In genomic region chr4:107990818-107991217, GRCm38 (mm10) we compare ENCODE assay signal across 22 mouse cellular contexts. TPM values are rescaled to one million over a fixed set of nuclear protein-coding genes. Genes with fewer than 3 reads are reported as not detected.
A peak's percentile ranks its signal among the peaks of the same experiment; 100 is the strongest.
DNase-seq lines count a peak whose midpoint lies in the region; ATAC-seq and TF ChIP-seq lines count a peak whose summit lies in the region.
"Had no signal": no experiment of that assay in that cellular context is flagged by ENCODE, and none has a peak within 500 bp of the region (broad histone marks: within the 10 kb centered on the region; RNA-seq: fewer than 3 reads in every experiment).

No protein-coding gene starts in this region.

- no peak overlapping the region for H3K4me2 ChIP-seq in hindbrain, postnatal 0 days (ENCODE audit: low read depth, low read length)
- no peak overlapping the region for H3K4me2 ChIP-seq in hindbrain, embryonic 12.5 days (replicated peaks)
- H3K4me2 ChIP-seq in lung, embryonic 16.5 days (ENCODE audit: low read depth, low read length) = no peak overlapping the region
- H3K4me2 ChIP-seq in forebrain, embryonic 14.5 days (ENCODE audit: low read length) = no peak overlapping the region
- H3K4me2 ChIP-seq: forebrain, embryonic 15.5 days; heart, embryonic 13.5 days had no signal

- peak; percentile 52; the same call in 1 of the 2 replicates for ATAC-seq in hindbrain, postnatal 0 days
- no peak for ATAC-seq in hindbrain, embryonic 12.5 days (ENCODE audit: low FRiP score)
- ATAC-seq in lung, embryonic 16.5 days (ENCODE audit: low read depth) = 0 out of 2 replicates have a peak, but pooled peaks have one; percentile 8
- ATAC-seq in erythroid progenitor cell, adult 5-6 weeks (replicated peaks; ENCODE audit: low FRiP score, poor library complexity, severe bottlenecking) = no peak
- no peak for ATAC-seq in forebrain, embryonic 14.5 days
- ATAC-seq: forebrain, embryonic 15.5 days; inflammation-experienced regulatory T-cells, adult 6 months had no signal

- DNase-seq in hindbrain, postnatal 0 days (ENCODE audit: low spot score) = peak; percentile 49
- DNase-seq in lung, postnatal 36 days = no peak
- peak; percentile 30 for DNase-seq in cerebellum, adult 8-10 months
- peak; percentile 88 for DNase-seq in retina, postnatal 1 day
- DNase-seq in forebrain, embryonic 14.5 days (ENCODE audit: low spot score) = no peak
- DNase-seq: adrenal gland, postnatal 14 days; heart, postnatal 4 days; kidney, postnatal 4 days; liver; lung, adult 2 months; midbrain, embryonic 14.5 days had no signal

- no peak overlapping the region for H3K4me3 ChIP-seq in hindbrain, postnatal 0 days (ENCODE audit: low read length)
- H3K4me3 ChIP-seq in hindbrain, embryonic 12.5 days = no peak overlapping the region
- no peak overlapping the region for H3K4me3 ChIP-seq in lung, embryonic 16.5 days (ENCODE audit: low read length)
- no peak overlapping the region for H3K4me3 ChIP-seq in forebrain, embryonic 14.5 days (ENCODE audit: low read depth, low read length)
- H3K4me3 ChIP-seq: embryonic facial prominence, embryonic 10.5 days; forebrain, embryonic 15.5 days; heart, embryonic 13.5 days had no signal

- no peak overlapping the region for H3K9ac ChIP-seq in hindbrain, postnatal 0 days (replicated peaks; ENCODE audit: low read length)
- H3K9ac ChIP-seq in hindbrain, embryonic 12.5 days = no peak overlapping the region
- H3K9ac ChIP-seq in lung, embryonic 16.5 days (ENCODE audit: low read length) = no peak overlapping the region
- no peak overlapping the region for H3K9ac ChIP-seq in forebrain, embryonic 14.5 days (ENCODE audit: low read length)
- H3K9ac ChIP-seq: forebrain, embryonic 15.5 days; heart, embryonic 13.5 days had no signal

- no peak for TF ChIP-seq CTCF in hindbrain, postnatal 0 days (IDR thresholded peaks at IDR 0.05; ENCODE audit: low read depth)

- 55% methylated on average over 5 of the region's 5 CpGs for whole genome bisulfite sequencing in hindbrain, postnatal 0 days
- 83% methylated on average over 5 of the region's 5 CpGs for WGBS in hindbrain, embryonic 12.5 days
- WGBS in lung, embryonic 16.5 days = 53% methylated on average over 5 of the region's 5 CpGs
- 64% methylated on average over 5 of the region's 5 CpGs for WGBS in forebrain, embryonic 14.5 days

- H3K9me3 ChIP-seq in hindbrain, postnatal 0 days (ENCODE audit: low read length) = no peaks in the 10 kb centered on the region
- peaks cover 8% of the 10 kb centered on the region; the same call in 1 of the 2 replicates for H3K9me3 ChIP-seq in hindbrain, embryonic 12.5 days (replicated peaks)
- no peaks in the 10 kb centered on the region for H3K9me3 ChIP-seq in lung, embryonic 16.5 days (ENCODE audit: control insufficient read depth, low read length)
- no peaks in the 10 kb centered on the region for H3K9me3 ChIP-seq in forebrain, embryonic 14.5 days (replicated peaks; ENCODE audit: control insufficient read depth, low read length)
- H3K9me3 ChIP-seq: embryonic facial prominence, embryonic 10.5 days; forebrain, embryonic 15.5 days had no signal

- no peaks in the 10 kb centered on the region for H3K4me1 ChIP-seq in hindbrain, postnatal 0 days (ENCODE audit: insufficient read depth, low read length)
- peaks cover 4% of the 10 kb centered on the region for H3K4me1 ChIP-seq in hindbrain, embryonic 12.5 days
- H3K4me1 ChIP-seq in lung, embryonic 16.5 days (replicated peaks; ENCODE audit: control insufficient read depth, insufficient read depth, low read length) = peaks cover 5% of the 10 kb centered on the region
- H3K4me1 ChIP-seq in forebrain, embryonic 14.5 days (ENCODE audit: control insufficient read depth, insufficient read depth, low read length) = 0 out of 2 replicates have a peak, but pooled peaks cover 2% of the 10 kb centered on the region
- H3K4me1 ChIP-seq: forebrain, embryonic 15.5 days had no signal

- H3K27ac ChIP-seq in hindbrain, postnatal 0 days = no peak overlapping the region; the same call in 1 of the 2 replicates
- H3K27ac ChIP-seq in hindbrain, embryonic 12.5 days = no peak overlapping the region
- H3K27ac ChIP-seq in lung, embryonic 16.5 days (ENCODE audit: low read length) = 0 out of 2 replicates have a peak overlapping the region, but pooled peaks have one; percentile 13
- no peak overlapping the region for H3K27ac ChIP-seq in forebrain, embryonic 14.5 days (ENCODE audit: low read depth, low read length)
- H3K27ac ChIP-seq: embryonic facial prominence, embryonic 10.5 days; forebrain, embryonic 15.5 days; heart, embryonic 13.5 days; macrophage had no signal

- H3K36me3 ChIP-seq in hindbrain, postnatal 0 days (ENCODE audit: insufficient read depth, low read length) = no peaks in the 10 kb centered on the region
- no peaks in the 10 kb centered on the region for H3K36me3 ChIP-seq in hindbrain, embryonic 12.5 days
- no peaks in the 10 kb centered on the region for H3K36me3 ChIP-seq in lung, embryonic 16.5 days (ENCODE audit: control insufficient read depth, insufficient read depth, low read length)
- no peaks in the 10 kb centered on the region for H3K36me3 ChIP-seq in forebrain, embryonic 14.5 days (ENCODE audit: control insufficient read depth, insufficient read depth, low read length)
- H3K36me3 ChIP-seq: embryonic facial prominence, embryonic 10.5 days; forebrain, embryonic 15.5 days; heart, embryonic 13.5 days had no signal

- no peaks in the 10 kb centered on the region for H3K27me3 ChIP-seq in hindbrain, postnatal 0 days (ENCODE audit: insufficient read depth, low read length)
- H3K27me3 ChIP-seq in hindbrain, embryonic 12.5 days = no peaks in the 10 kb centered on the region
- H3K27me3 ChIP-seq in lung, embryonic 16.5 days (ENCODE audit: control insufficient read depth, insufficient read depth, low read depth, low read length) = no peaks in the 10 kb centered on the region
- no peaks in the 10 kb centered on the region for H3K27me3 ChIP-seq in forebrain, embryonic 14.5 days (replicated peaks; ENCODE audit: control insufficient read depth, insufficient read depth, low read length)
- H3K27me3 ChIP-seq: forebrain, embryonic 15.5 days had no signal

RNA-seq across cellular contexts. Expression of gene Slc1a7, which starts 22.7 kb away (rescaled TPM):
- total RNA-seq in hindbrain, postnatal 0 days (2014; rRNA removed) = 0.25 TPM in 1 of 2 replicates, not detected in the other
- polyA plus RNA-seq in hindbrain, postnatal 0 days (2015; fragmentation: Nextera tagmentation; extraction: Ambion mirVana) = 0.05 and 0.09 TPM in 2 replicates
- 0.08 TPM in 1 of 2 replicates, not detected in the other for polyA plus RNA-seq in hindbrain, embryonic 12.5 days (2016; fragmentation: Nextera tagmentation; extraction: Ambion mirVana)
- 0.16 and 0.19 TPM in 2 replicates for polyA plus RNA-seq in lung, embryonic 16.5 days (2015; fragmentation: Nextera tagmentation; extraction: Ambion mirVana)
- not detected in 2 replicates for total RNA-seq in erythroid progenitor cell, adult 5-6 weeks (2015; ENCODE audit: low replicate concordance)
- not detected in 2 replicates for total RNA-seq in erythroid progenitor cell, adult 5-6 weeks (2017; ENCODE audit: low replicate concordance)
- polyA plus RNA-seq in forebrain, embryonic 14.5 days (2014; fragmentation: Nextera tagmentation; extraction: Ambion mirVana) = not detected in 2 replicates
- total RNA-seq: granulocyte monocyte progenitor cell, adult 5-6 weeks; heart, postnatal 4 days; layer of hippocampus, postnatal 25 days had no signal
- polyA plus RNA-seq: embryonic facial prominence, embryonic 10.5 days; heart, embryonic 13.5 days; inflammation-experienced regulatory T-cells, adult 6 months; macrophage; midbrain, embryonic 14.5 days; thymus, postnatal 0 days had no signal

Comparison
In these comparisons a context has a peak if more than half of its experiments do, and no peak if none do; other contexts are left out.
1. ATAC-seq: peak in hindbrain, postnatal 0 days (single experiment) and lung, embryonic 16.5 days (single experiment); none in hindbrain, embryonic 12.5 days (single experiment), erythroid progenitor cell, adult 5-6 weeks (single experiment) and forebrain, embryonic 14.5 days (single experiment).
2. DNase-seq: peak in hindbrain, postnatal 0 days (single experiment), cerebellum, adult 8-10 months (single experiment) and retina, postnatal 1 day (single experiment); none in lung, postnatal 36 days (single experiment) and forebrain, embryonic 14.5 days (single experiment).